Mouse (Mus musculus): ENCODE results near the gene Efnb2. TPM values are rescaled to one million over a fixed set of nuclear protein-coding genes. Genes with fewer than 3 reads are reported as not detected.

Gene Efnb2
- polyA plus RNA-seq, 1 experiment from 2014 or later = 33.7 TPM

- 90% methylated on average over 7 of the region's 7 CpGs for WGBS
- H3K36me3 ChIP-seq (replicated peaks) = no peaks in the 10 kb centered on the region
- peaks cover 37% of the 10 kb centered on the region for H3K4me1 ChIP-seq
- peaks cover 20% of the 10 kb centered on the region for H3K27me3 ChIP-seq (replicated peaks; ENCODE audit: low read depth, poor library complexity, severe bottlenecking)
- DNase-seq (ENCODE audit: low spot score) = no peak
- no peak overlapping the region for H3K4me3 ChIP-seq
- H3K27ac ChIP-seq (replicated peaks) = no peak overlapping the region
- no peaks in the 10 kb centered on the region for H3K9me3 ChIP-seq
These were observed 89.3 kb downstream of the Efnb2 start for GRCm38 (mm10) chr8:8571625-8572215.

DNA sequence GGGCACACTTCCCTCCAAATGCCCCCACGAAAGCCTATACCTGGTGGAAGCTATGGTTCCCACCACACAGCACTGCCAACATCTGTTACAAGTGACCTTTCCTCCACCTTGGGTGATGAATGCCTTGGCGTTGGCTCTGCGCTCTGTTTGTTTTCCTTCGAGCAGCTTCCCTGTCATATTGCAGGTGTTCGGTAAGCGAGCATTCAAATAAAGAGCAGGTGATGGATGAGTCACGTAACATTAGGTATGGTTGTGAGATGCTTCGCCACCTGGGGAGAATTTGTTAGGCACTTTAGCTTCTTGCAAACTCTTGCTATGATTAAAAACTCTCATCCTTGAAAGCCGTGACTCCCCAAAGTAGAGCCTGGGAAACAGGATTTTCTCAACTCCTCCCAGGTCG, 91.8 kb downstream of the Efnb2 start:
- Histone ChIP-seq H3K27me3 (replicated peaks; ENCODE audit: low read depth, poor library complexity, severe bottlenecking) (peaks cover 7% of the 10 kb centered on the region), H3K9me3 (no peaks in the 10 kb centered on the region), H3K4me3 (no peak overlapping the region), H3K4me1 (peaks cover 15% of the 10 kb centered on the region), H3K27ac (replicated peaks) (no peak overlapping the region), H3K36me3 (replicated peaks) (no peaks in the 10 kb centered on the region)
- DNase-seq (ENCODE audit: low spot score) = no peak
- WGBS = 84% methylated on average over 10 of the region's 10 CpGs

- no peaks in the 10 kb centered on the region for H3K9me3 ChIP-seq
- H3K4me3 ChIP-seq = no peak overlapping the region
- peaks cover 7% of the 10 kb centered on the region for H3K27me3 ChIP-seq (replicated peaks; ENCODE audit: low read depth, poor library complexity, severe bottlenecking)
- no peak overlapping the region for H3K27ac ChIP-seq (replicated peaks)
- H3K36me3 ChIP-seq (replicated peaks) = no peaks in the 10 kb centered on the region
- no peak for DNase-seq (ENCODE audit: low spot score)
- H3K4me1 ChIP-seq = peaks cover 12% of the 10 kb centered on the region
- 93% methylated on average over 9 of the region's 9 CpGs for WGBS
These were observed 92.7 kb downstream of the Efnb2 start for GRCm38 (mm10) chr8:8568215-8568773.

Small RNAs within 50 kb of the gene (microRNA-seq; reads per million reads assigned to microRNA genes)
- 35.1 reads per million, percentile 37 among the genes with 10 or more reads in this experiment for gene Mir7654

Other genes with a start within 250 kb of the Efnb2 start
- gene Arglu1, start 29.3 kb upstream of the Efnb2 start, polyA plus RNA-seq (2016; fragmentation: Nextera tagmentation; extraction: Ambion mirVana) = 174 and 177 TPM in 2 replicates

Measured in embryonic facial prominence, embryonic 10.5 days (tissue).